Mouse (Mus musculus) kidney, embryonic 16.5 days (tissue): ENCODE results near the gene Vinac1. TPM values are rescaled to one million over a fixed set of nuclear protein-coding genes. Genes with fewer than 3 reads are reported as not detected.
"Not testable (repeated sequence)": the region's sequence is repeated elsewhere in the genome, so short reads cannot be mapped to it uniquely, and the experiment has no call there.

Source experiments
- ATAC-seq: fragments of 200-750 bp; cut with Nextera tagmentation; 2 replicates; pipeline ENCODE4 v1.8.0; 2017; ENCODE audit warnings: moderate TSS enrichment; ENCODE audit not compliant: low FRiP score, low TSS enrichment
- H3K27ac ChIP-seq: fragments of 300-500 bp; sonication (generic); 2 replicates; pipeline ENCODE4 v1.5.1; 2014; ENCODE audit warnings: low read length
- H3K27me3 ChIP-seq: fragments of 300-500 bp; sonication (generic); 2 replicates; pipeline ENCODE4 v1.6.1; 2014; ENCODE audit warnings: low read length, control low read depth, mixed read lengths; ENCODE audit not compliant: insufficient read depth
- H3K36me3 ChIP-seq: fragments of 300-500 bp; sonication (generic); 2 replicates; pipeline ENCODE4 v1.6.1; 2014; ENCODE audit warnings: low read length, control low read depth, mixed read lengths; ENCODE audit not compliant: insufficient read depth
- H3K4me1 ChIP-seq: fragments of 300-500 bp; sonication (generic); 2 replicates; pipeline ENCODE4 v1.6.1; 2014; ENCODE audit warnings: low read length, control low read depth, mixed read lengths; ENCODE audit not compliant: insufficient read depth
- H3K4me2 ChIP-seq: fragments of 300-500 bp; sonication (generic); replicated peaks from 2 replicates; pipeline ENCODE4 v1.6.1; 2014; ENCODE audit warnings: low read depth, low read length
- H3K4me3 ChIP-seq: fragments of 300-500 bp; sonication (generic); 2 replicates; pipeline ENCODE4 v1.5.1; 2014; ENCODE audit warnings: mild to moderate bottlenecking, low read length
- H3K9ac ChIP-seq: fragments of 300-500 bp; sonication (generic); replicated peaks from 2 replicates; pipeline ENCODE4 v1.6.1; 2014; ENCODE audit warnings: low read length
- H3K9me3 ChIP-seq: fragments of 300-500 bp; sonication (generic); 2 replicates; pipeline ENCODE4 v1.6.1; 2016; ENCODE audit warnings: low read length, control low read depth
- WGBS: fragments of 180-500 bp; shearing (Covaris S2); extraction: QIAGEN DNeasy Blood & Tissue Kit; methylation state at CpG from one replicate; pipeline ENCODE4 v1.1.7; 2014; 5-methylcytosine and 5-hydroxymethylcytosine counted together
- polyA plus RNA-seq: library from polyadenylated mRNA; unstranded; fragments of >200 nt; fragmentation: Nextera tagmentation; extraction: Ambion mirVana; gene quantifications from 2 replicates; pipeline ENCODE4 v1.2.1, GENCODE M21; 2015

Vinac1 gene
- polyA plus RNA-seq, 1 experiment from 2014 or later: not detected

DNA sequence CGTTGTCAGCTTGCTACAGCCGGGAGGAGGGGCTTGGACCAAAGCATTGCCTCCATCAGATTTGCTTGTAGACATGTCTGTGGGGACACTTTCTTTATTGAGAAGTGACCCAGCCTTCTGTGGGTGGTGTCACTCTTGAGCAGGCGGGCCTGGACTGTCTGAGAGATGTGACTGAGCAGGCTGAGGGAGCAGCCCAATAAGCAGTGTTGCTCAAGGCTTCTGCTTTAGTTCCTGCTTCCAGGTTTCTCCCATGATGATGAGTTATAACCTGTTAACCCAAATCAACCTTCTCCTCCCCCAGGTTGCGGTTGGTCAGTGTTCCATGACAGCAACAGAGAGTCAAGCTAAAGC is 1.2 kb downstream of the Vinac1 start:
- Histone ChIP-seq H3K36me3 (no peaks in the 10 kb centered on the region), H3K4me2 (no peak overlapping the region), H3K4me3 (no peak overlapping the region), H3K27me3 (no peaks in the 10 kb centered on the region), H3K27ac (peak overlapping the region; percentile 43; the same call in 1 of the 2 replicates), H3K9ac (no peak overlapping the region), H3K4me1 (peaks cover 7% of the 10 kb centered on the region), H3K9me3 (no peaks in the 10 kb centered on the region)
- 48% methylated on average over 4 of the region's 4 CpGs for WGBS
- peak; percentile 65; the same call in 1 of the 2 replicates for ATAC-seq

GRCm38 (mm10) chr2:129046172-129046845 is 1.7 kb downstream of the Vinac1 start:
- H3K9ac ChIP-seq: no peak overlapping the region
- 0 out of 2 replicates have a peak overlapping the region, but pooled peaks have one; percentile 43 for H3K27ac ChIP-seq
- H3K27me3 ChIP-seq: no peaks in the 10 kb centered on the region
- no peaks in the 10 kb centered on the region for H3K9me3 ChIP-seq
- no peak for ATAC-seq
- no peaks in the 10 kb centered on the region for H3K36me3 ChIP-seq
- H3K4me1 ChIP-seq: peaks cover 7% of the 10 kb centered on the region
- WGBS: 51% methylated on average over 6 of the region's 6 CpGs
- H3K4me2 ChIP-seq: no peak overlapping the region
- H3K4me3 ChIP-seq: no peak overlapping the region

DNA sequence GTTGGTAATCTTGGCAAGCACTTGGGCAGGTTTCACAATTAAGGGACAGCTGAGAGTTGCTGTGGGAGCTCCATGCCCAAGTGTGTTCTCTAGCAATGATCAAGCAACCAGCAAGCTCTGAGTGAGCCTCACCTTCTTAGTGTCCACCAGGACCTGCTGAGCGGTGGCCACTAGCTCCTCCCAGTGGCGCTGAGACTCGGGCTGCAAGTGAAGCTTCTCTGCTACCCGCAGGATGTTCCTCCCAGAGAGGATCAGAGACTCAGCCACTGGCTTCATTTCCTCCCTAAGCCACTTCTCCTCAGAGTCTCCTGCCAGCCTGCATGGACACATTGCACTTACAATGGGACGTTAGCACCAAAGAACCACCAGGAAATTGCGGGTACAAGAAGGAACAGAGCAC is 7.4 kb downstream of the Vinac1 start:
- no peaks in the 10 kb centered on the region for H3K9me3 ChIP-seq
- no peak for ATAC-seq
- H3K27ac ChIP-seq: no peak overlapping the region
- H3K27me3 ChIP-seq: peaks cover 33% of the 10 kb centered on the region
- H3K36me3 ChIP-seq: no peaks in the 10 kb centered on the region
- peaks cover 15% of the 10 kb centered on the region for H3K4me1 ChIP-seq
- WGBS: 27% methylated on average over 6 of the region's 6 CpGs
- H3K4me2 ChIP-seq: no peak overlapping the region
- H3K4me3 ChIP-seq: no peak overlapping the region
- H3K9ac ChIP-seq: no peak overlapping the region

GRCm38 (mm10) chr2:129038937-129039631 is 8.9 kb downstream of the Vinac1 start:
- ATAC-seq: peak; percentile 73
- H3K4me2 ChIP-seq: peak overlapping the region; percentile 74
- peak overlapping the region; percentile 57 for H3K9ac ChIP-seq
- no peak overlapping the region for H3K27ac ChIP-seq
- H3K4me1 ChIP-seq: peaks cover 15% of the 10 kb centered on the region
- no peaks in the 10 kb centered on the region for H3K9me3 ChIP-seq
- H3K4me3 ChIP-seq: peak overlapping the region; percentile 46
- H3K36me3 ChIP-seq: no peaks in the 10 kb centered on the region
- 1% methylated on average over 62 of the region's 62 CpGs for WGBS
- peaks cover 33% of the 10 kb centered on the region for H3K27me3 ChIP-seq

DNA sequence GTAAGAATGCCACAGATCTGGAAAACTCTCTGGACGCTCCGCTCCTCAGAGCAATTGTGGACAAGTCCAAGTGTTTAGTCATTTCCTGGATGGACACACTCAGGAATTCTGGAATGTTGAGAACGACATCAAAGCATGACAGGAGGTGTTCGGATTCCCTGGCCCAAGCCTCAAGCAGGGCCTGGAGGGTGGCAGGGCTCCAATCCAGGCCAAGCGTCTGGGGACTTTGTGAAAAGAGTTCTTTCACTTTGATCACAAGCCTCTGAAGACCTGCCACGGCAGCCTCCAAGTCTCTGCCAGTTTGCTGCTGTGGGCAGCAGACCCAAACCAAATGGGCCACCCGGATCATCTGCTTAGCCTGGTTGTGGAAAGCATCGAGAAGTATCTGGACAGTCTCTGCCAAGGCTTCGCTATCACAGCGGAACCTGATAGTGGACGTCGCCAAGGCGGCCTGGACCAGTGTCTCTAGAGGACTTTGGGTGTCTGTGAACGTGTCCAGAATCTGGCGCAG is 9.5 kb downstream of the Vinac1 start:
- H3K36me3 ChIP-seq: no peaks in the 10 kb centered on the region
- H3K4me1 ChIP-seq: peaks cover 15% of the 10 kb centered on the region
- H3K27me3 ChIP-seq: peaks cover 33% of the 10 kb centered on the region
- H3K4me3 ChIP-seq: peak overlapping the region; percentile 46
- ATAC-seq: no peak
- H3K9me3 ChIP-seq: no peaks in the 10 kb centered on the region
- WGBS: 19% methylated on average over 15 of the region's 15 CpGs
- H3K9ac ChIP-seq: peak overlapping the region; percentile 57
- no peak overlapping the region for H3K27ac ChIP-seq
- peak overlapping the region; percentile 74 for H3K4me2 ChIP-seq

GRCm38 (mm10) chr2:129035381-129035780 is 12.6 kb downstream of the Vinac1 start:
- ATAC-seq: no peak
- no peak overlapping the region for H3K27ac ChIP-seq
- H3K9me3 ChIP-seq: no peaks in the 10 kb centered on the region
- H3K9ac ChIP-seq: no peak overlapping the region
- no peak overlapping the region for H3K4me2 ChIP-seq
- H3K36me3 ChIP-seq: no peaks in the 10 kb centered on the region
- no peak overlapping the region for H3K4me3 ChIP-seq
- peaks cover 26% of the 10 kb centered on the region for H3K27me3 ChIP-seq
- peaks cover 15% of the 10 kb centered on the region for H3K4me1 ChIP-seq
- 79% methylated on average over 5 of the region's 5 CpGs for WGBS

DNA sequence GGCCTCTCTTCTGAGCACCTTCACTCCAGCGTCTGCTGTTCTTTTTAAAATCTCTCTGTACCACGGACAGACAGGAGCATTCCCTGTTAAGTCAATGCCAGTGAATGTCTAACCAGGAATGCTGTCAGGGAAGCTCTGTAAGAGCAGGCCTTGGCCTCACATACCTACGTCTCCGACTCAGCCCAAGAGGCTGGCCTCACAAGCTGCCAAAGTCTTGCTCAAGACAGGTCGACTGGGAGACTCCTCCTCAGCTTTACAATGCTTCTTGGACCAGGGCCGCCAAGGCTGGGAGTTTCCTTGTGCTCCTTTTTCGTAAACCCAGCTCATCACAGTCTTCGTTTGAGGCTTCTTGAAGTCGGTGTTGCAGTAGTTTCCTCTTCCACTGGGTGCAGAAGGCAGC is 23.2 kb downstream of the Vinac1 start:
- H3K9me3 ChIP-seq: no peaks in the 10 kb centered on the region
- H3K27me3 ChIP-seq: no peaks in the 10 kb centered on the region
- no peaks in the 10 kb centered on the region for H3K36me3 ChIP-seq
- H3K4me1 ChIP-seq: no peaks in the 10 kb centered on the region
- no peak for ATAC-seq
- H3K4me3 ChIP-seq: no peak overlapping the region
- H3K9ac ChIP-seq: no peak overlapping the region
- H3K4me2 ChIP-seq: no peak overlapping the region
- 80% methylated on average over 9 of the region's 9 CpGs for WGBS
- H3K27ac ChIP-seq: no peak overlapping the region

GRCm38 (mm10) chr2:129020106-129020505 is 27.9 kb downstream of the Vinac1 start:
- H3K27ac ChIP-seq: no peak overlapping the region
- 79% methylated on average over 2 of the region's 2 CpGs for WGBS
- no peaks in the 10 kb centered on the region for H3K36me3 ChIP-seq
- H3K27me3 ChIP-seq: no peaks in the 10 kb centered on the region
- no peak overlapping the region for H3K9ac ChIP-seq
- H3K4me1 ChIP-seq: no peaks in the 10 kb centered on the region
- ATAC-seq: no peak
- no peak overlapping the region for H3K4me3 ChIP-seq
- H3K4me2 ChIP-seq: no peak overlapping the region
- no peaks in the 10 kb centered on the region for H3K9me3 ChIP-seq

DNA sequence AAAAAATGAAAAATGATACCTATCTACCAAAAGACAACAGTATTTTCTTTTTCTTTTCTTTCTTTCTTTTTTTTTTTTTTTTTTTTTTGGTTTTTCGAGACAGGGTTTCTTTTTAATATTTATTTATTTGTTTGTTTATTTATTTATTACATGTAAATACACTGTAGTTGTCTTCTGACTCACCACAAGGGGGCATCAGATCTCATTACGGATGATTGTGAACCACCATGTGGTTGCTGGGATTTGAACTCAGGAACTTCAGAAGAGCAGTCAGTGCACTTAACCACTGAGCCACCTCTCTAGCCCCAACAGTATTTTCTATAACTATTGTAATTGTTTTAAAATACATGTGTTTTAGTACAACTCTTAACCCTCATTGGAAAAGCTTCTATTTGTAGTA is 39.1 kb downstream of the Vinac1 start:
- H3K4me3 ChIP-seq, H3K36me3 ChIP-seq, H3K4me1 ChIP-seq, ATAC-seq, H3K4me2 ChIP-seq, H3K9ac ChIP-seq, H3K27me3 ChIP-seq, H3K27ac ChIP-seq, H3K9me3 ChIP-seq: not testable (repeated sequence)
- 95% methylated on average over 2 of the region's 2 CpGs for WGBS

DNA sequence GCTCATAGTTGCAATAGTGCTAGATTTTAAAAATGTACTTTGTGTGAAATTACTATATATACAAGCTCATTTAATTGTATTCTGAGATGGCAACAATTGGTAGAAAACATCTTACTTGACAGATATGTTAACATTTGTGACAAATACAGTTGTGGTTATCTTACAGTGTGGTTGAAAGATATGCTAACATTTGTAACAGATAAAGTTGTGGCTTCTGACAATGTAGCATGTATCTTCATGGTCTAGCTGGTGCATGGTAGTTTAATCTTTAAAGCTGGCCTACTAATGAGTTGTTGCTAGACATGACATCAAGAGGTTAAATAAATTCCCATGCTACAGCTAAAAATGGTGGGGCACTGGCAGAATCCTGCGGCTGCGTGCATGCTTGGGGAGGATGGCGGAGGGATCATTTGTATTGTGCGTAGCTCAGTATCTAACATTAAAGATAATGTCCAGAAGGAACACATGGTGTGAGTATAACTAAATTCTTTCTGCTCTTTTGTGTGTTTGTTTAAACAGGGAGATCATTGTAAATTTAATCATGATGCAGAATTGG is 41.7 kb downstream of the Vinac1 start:
- H3K9ac ChIP-seq: no peak overlapping the region
- H3K4me1 ChIP-seq: no peaks in the 10 kb centered on the region
- WGBS: 75% methylated on average over 4 of the region's 4 CpGs
- no peak overlapping the region for H3K4me2 ChIP-seq
- H3K4me3 ChIP-seq: no peak overlapping the region
- H3K36me3 ChIP-seq: no peaks in the 10 kb centered on the region
- no peaks in the 10 kb centered on the region for H3K27me3 ChIP-seq
- H3K27ac ChIP-seq: no peak overlapping the region
- H3K9me3 ChIP-seq: no peaks in the 10 kb centered on the region
- ATAC-seq: no peak
